Mouse (Mus musculus) thymus, adult 18-20 months (tissue): ENCODE results near the gene Crhr1.
"Not testable (repeated sequence)": the region's sequence is repeated elsewhere in the genome, so short reads cannot be mapped to it uniquely, and the experiment has no call there.

Experiments
- DNase-seq, 2 experiments: peaks; one replicate each; pipeline ENCODE4 v3.0.0; 2022; ENCODE audit warnings: mixed read lengths in 2 of 2

Gene Crhr1

DNA sequence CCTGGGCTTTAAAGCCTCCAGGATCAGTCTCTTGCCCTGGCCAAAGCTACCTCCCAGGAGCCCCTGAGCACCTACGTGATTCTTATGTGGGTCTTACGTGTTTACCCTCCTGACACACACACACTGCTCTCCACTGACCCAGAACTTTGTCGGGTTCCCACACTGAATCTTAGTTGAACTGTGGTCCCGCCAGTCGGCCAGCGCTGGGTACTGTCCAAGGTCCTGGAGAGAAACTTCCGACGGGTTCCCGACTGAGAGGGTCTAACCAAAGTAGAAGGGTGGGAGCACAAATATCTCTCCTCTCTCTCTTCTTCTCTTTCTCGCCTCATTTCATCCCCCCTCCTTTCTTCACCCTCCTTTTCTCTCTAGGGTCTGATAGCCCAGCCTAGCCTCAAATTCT is 65.2 kb downstream of the Crhr1 start:
- no peak for DNase-seq

DNA sequence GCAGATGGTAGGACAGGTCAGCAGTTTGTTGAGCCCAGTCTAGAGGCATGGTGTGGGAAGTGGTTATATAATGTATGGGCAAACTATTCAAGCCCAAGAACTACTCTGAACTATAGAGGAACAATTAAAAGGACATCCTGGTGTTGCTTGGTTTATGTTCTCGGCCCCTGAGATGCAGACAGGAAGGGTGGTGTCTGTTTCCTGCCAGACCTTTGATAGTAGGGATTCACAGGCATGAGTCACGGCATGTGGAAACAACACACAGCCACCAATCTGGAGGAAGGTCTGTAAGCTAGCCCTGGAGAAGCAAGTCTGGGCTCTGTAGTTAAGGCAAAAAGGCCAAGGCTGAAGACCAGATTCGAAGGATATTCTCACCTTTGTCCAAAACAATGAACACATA is 70.6 kb downstream of the Crhr1 start:
- DNase-seq: no peak

DNA sequence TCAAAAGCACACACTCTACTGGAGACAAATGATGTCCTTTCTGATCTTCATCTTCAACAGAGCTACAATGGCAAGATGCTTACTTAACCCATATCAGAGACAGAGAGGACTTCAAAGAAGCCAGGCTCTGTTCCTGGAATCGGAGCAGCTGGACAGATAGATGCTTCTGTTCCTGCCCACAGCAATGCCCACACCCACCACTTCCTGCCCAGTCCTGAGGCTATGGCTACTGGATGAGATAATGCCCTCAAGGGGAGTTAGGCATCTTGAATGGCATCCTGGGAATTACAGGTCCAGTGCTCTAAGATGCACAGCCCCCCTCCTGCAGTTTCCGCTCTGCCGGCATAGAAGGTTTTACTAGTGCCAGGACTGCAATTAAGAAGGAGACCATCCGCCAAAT is 73.9 kb downstream of the Crhr1 start:
- no peak for DNase-seq

DNA sequence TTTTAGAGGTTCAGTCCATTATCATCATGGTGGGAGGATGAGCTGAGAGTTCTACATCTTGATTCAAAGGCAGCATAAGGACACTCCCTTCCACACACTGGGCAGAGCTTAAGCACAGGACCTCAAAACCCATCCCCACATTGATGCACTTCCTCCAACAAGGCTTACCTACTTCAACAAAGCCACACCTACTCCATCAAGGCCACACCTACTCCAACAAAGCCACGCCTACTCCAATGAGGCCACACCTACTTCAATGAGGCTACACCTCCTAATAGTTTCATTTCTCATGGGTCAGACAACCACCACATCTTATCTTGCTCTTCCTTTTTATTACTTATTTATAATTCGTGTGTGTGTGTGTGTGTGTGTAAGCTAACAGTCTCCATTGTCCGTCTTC is 76.4 kb downstream of the Crhr1 start:
- DNase-seq: no peak

DNA sequence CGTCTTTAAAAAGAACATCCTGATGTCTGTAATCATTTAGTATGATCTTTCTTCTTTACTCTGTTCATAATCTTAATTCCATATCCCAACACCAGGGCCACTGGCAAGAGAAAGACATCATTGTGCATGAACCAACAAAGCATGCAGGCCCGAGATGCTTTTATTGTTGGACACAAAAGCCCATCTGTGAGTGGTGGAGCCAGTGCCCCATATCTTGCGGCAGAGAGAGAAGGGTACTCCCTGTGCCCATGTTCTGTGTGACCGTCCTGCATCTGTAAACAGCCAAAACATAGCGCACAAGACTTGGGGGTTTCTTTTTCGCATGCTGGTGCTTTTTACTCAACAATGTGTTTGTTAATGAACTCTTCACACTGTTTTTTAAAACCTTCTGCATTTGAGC is 78.6 kb downstream of the Crhr1 start:
- DNase-seq: no peak

DNA sequence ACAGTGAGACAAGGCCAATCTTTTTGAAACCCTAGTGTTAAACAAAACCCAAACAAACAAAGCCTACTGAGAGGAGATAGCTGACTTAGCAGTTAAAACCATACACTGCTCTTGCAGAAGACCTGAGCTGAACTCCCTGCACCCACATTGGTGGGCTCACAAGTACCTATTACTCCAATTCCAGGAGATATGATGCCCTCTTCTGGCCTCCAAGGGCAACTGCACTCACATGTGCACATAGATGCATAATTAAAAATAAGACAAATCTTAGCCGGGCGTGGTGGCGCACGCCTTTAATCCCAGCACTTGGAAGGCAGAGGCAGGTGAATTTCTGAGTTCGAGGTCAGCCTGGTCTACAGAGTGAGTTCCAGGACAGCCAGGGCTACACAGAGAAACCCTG is 81.5 kb downstream of the Crhr1 start:
- DNase-seq: not testable (repeated sequence)

DNA sequence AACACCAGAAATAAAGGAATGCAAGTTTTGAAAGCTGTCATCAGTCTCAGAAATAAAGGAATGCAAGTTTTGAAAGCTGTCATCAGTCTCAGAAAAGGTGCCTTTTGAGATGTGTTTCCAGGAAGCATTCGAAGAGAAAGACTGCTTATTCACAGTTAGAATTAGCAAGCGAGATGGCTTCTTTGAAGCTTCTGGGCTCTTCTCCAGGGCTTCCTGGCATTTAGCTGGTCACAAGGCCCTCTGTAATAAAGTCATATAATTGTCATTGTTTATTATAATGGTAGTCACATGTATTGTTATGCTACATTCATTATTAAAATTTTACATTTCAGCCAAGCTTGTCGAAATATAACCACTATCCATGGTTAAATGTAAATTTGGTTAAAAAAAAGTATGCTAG is 85.4 kb downstream of the Crhr1 start:
- DNase-seq: no peak

DNA sequence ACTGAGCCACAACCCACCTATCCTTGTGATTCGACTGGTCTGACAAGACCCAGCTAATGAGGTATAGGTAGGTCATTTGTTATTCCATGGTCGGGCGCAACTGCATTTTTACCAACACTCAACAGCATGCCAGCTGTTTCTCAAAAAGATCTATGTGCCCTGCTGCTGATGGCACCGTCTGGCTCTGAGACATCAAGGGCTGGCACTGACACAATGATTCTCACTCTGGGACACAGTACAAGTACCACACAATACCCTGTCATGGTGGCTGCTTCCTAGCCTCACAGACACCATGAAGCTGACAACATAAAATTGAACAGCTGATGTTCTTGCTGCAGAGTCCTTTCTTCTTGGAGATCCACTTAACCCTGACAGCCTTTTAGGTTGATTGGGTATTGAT is 87.6 kb downstream of the Crhr1 start:
- DNase-seq: no peak

DNA sequence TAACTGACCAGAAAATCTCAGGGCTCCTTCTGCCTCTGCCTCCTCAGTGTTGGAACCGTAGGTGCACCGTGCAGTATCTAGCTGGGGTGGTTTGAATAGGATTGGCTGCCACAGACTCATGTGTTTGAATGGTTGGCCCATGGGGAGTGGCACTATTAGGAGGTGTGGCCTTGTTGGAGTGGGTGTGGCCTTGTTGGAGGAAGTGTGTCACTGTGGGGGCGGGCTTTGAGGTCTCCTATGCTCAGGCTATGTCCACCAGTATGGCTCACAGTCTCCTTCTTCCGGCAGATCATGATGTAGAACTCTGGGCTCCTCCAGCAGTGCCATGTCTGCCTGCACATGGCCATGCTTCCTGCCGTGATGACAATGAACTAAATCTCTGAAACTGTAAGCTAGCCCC is 89.1 kb downstream of the Crhr1 start:
- no peak for DNase-seq

DNA sequence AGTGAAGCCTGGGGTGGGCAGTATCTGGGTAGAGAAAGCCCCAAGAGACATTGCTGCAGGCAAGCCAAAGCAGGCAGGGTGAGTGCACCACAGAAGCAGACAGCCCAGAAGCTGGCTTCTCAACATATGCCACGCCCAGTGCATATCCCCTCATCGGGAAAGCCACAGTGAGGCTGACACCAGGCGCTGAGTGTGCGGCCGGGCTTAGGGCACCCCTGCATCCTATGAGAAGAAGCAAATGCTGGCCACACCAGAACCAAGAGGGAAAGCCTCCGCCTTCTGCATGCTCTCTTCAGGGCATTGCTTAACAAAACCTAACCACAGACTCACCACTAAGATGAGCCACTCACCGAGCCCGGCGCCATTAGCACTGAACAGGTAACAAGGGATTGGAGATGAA is 90.6 kb downstream of the Crhr1 start:
- no peak for DNase-seq
